Mouse (Mus musculus): ENCODE results near the gene Hipk1.
"Not testable (repeated sequence)": the region's sequence is repeated elsewhere in the genome, so short reads cannot be mapped to it uniquely, and the experiment has no call there.

Hipk1 gene

GRCm38 (mm10) chr3:103791230-103792110 lies at the start of gene Hipk1:
TSS of gene Hipk1 (minus strand) at chr3:103791563.
- peak; percentile 92 for DNase-seq

GRCm38 (mm10) chr3:103840946-103841345 lies 49.6 kb upstream of the Hipk1 start:
- not testable (repeated sequence) for DNase-seq

- DNase-seq, result not testable (repeated sequence)
These were observed 48.8 kb upstream of the Hipk1 start for GRCm38 (mm10) chr3:103840195-103840594.

- peak; percentile 43 for DNase-seq
These were observed 48.3 kb upstream of the Hipk1 start for GRCm38 (mm10) chr3:103839711-103840110.

GRCm38 (mm10) chr3:103836453-103836852 lies 45.1 kb upstream of the Hipk1 start:
- no peak for DNase-seq

- no peak for DNase-seq
These were observed 44.6 kb upstream of the Hipk1 start for GRCm38 (mm10) chr3:103835951-103836310.

- DNase-seq, result no peak
These were observed 44.0 kb upstream of the Hipk1 start for GRCm38 (mm10) chr3:103835272-103835950.

- DNase-seq, result no peak
These were observed 42.6 kb upstream of the Hipk1 start for GRCm38 (mm10) chr3:103834001-103834400.

- DNase-seq, result no peak
These were observed 41.1 kb upstream of the Hipk1 start, which contains the start of gene Bcl2l15 for GRCm38 (mm10) chr3:103832426-103832825. TSS of gene Bcl2l15 (plus strand) at chr3:103832601.

GRCm38 (mm10) chr3:103831146-103831545 lies 39.8 kb upstream of the Hipk1 start:
- no peak for DNase-seq

- DNase-seq, result not testable (repeated sequence)
These were observed 39.3 kb upstream of the Hipk1 start for GRCm38 (mm10) chr3:103830681-103831080.

GRCm38 (mm10) chr3:103829036-103829435 lies 37.7 kb upstream of the Hipk1 start:
- no peak for DNase-seq

GRCm38 (mm10) chr3:103827548-103827947 lies 36.2 kb upstream of the Hipk1 start:
- DNase-seq, result no peak

- no peak for DNase-seq
These were observed 19.6 kb upstream of the Hipk1 start for GRCm38 (mm10) chr3:103810967-103811366.

- no peak for DNase-seq
These were observed 18.4 kb upstream of the Hipk1 start for GRCm38 (mm10) chr3:103809799-103810150.

GRCm38 (mm10) chr3:103808891-103809798 lies 17.8 kb upstream of the Hipk1 start, which contains the start of the genes Dclre1b, Ap4b1 and Gm43064:
TSS of gene Dclre1b (minus strand) at chr3:103809444.
TSS of gene Ap4b1 (plus strand) at chr3:103809520.
TSS of gene Gm43064 (plus strand) at chr3:103809573.
- peak; percentile 86 for DNase-seq

- no peak for DNase-seq
These were observed 14.3 kb upstream of the Hipk1 start for GRCm38 (mm10) chr3:103805671-103806070.

- DNase-seq, result peak; percentile 65
These were observed 11.5 kb upstream of the Hipk1 start for GRCm38 (mm10) chr3:103802861-103803260.

GRCm38 (mm10) chr3:103801631-103802531 lies 10.5 kb upstream of the Hipk1 start:
- DNase-seq, result peak; percentile 94

- DNase-seq, result no peak
These were observed 8.1 kb upstream of the Hipk1 start for GRCm38 (mm10) chr3:103799507-103799906.

- DNase-seq, result no peak
These were observed 5.0 kb upstream of the Hipk1 start for GRCm38 (mm10) chr3:103796389-103796788.

- no peak for DNase-seq
These were observed 1.2 kb upstream of the Hipk1 start for GRCm38 (mm10) chr3:103792566-103792965.
